In genomic region chr2:112491629-112492028, GRCm38 (mm10) we compare ENCODE assay signal across 1 mouse cellular context.
TF ChIP-seq lines count a peak whose summit lies in the region.

No protein-coding gene starts in this region.

TF ChIP-seq in MEL, 35 proteins besides CTCF, POLR2A, EP300 and RAD21 (continued from another document):
- TF ChIP-seq UBTF (IDR thresholded peaks at IDR 0.05; ENCODE audit: borderline replicate concordance, insufficient read depth, low read depth, low read length) (no peak), MAZ (IDR thresholded peaks at IDR 0.05; ENCODE audit: low read depth, low read length) (peak; percentile 39; the same call in 1 of the 2 replicates), ETS1 (IDR thresholded peaks at IDR 0.05; ENCODE audit: low read depth, low read length) (0 out of 2 replicates have a peak, but pooled peaks have one; percentile 10), NELFE (IDR thresholded peaks at IDR 0.05; ENCODE audit: low read depth, low read length) (no peak), BHLHE40 (IDR thresholded peaks at IDR 0.05; ENCODE audit: borderline replicate concordance, low read depth, low read length) (no peak), TBP (IDR thresholded peaks at IDR 0.05; ENCODE audit: low read depth, low read length) (no peak)
